Mouse (Mus musculus) embryo, embryonic 11.5 days (tissue): ENCODE measurements around the gene Tmem169.

Experiments
- DNase-seq: peaks from one replicate; pipeline ENCODE4 v3.0.0-alpha.2; 2012; ENCODE audit warnings: low read depth, low spot score

Tmem169 gene

GRCm38 (mm10) chr1:72323248-72323647, 39.1 kb downstream of the Tmem169 start:
- no peak for DNase-seq

- DNase-seq: no peak
These were observed 42.1 kb downstream of the Tmem169 start for GRCm38 (mm10) chr1:72326162-72326821.

- no peak for DNase-seq
These were observed 50.6 kb downstream of the Tmem169 start for GRCm38 (mm10) chr1:72334807-72335206.

- no peak for DNase-seq
These were observed 52.6 kb downstream of the Tmem169 start for GRCm38 (mm10) chr1:72336780-72337179.

- no peak for DNase-seq
These were observed 54.2 kb downstream of the Tmem169 start for GRCm38 (mm10) chr1:72338341-72338740.

GRCm38 (mm10) chr1:72347873-72348272, 63.7 kb downstream of the Tmem169 start:
- DNase-seq: no peak
